Mouse (Mus musculus) heart, postnatal 25 days (tissue): ENCODE measurements around the gene Oosp1. TPM values are rescaled to one million over a fixed set of nuclear protein-coding genes. Genes with fewer than 3 reads are reported as not detected.

ENCODE experiments used
- DNase-seq: peaks from one replicate; pipeline ENCODE4 v3.0.0; 2022; ENCODE audit warnings: low spot score
- intact Hi-C: fragments of 180-260 bp; cut with DNase I; formaldehyde crosslinking; loops from one replicate; pipeline ENCODE4 v1.15.1; 2025
- total RNA-seq, 2 experiments: library from RNA; stranded (reverse); gene quantifications; 2 replicates each; pipeline ENCODE4 v1.2.3; 2021

Gene Oosp1
- total RNA-seq: not detected

DNA sequence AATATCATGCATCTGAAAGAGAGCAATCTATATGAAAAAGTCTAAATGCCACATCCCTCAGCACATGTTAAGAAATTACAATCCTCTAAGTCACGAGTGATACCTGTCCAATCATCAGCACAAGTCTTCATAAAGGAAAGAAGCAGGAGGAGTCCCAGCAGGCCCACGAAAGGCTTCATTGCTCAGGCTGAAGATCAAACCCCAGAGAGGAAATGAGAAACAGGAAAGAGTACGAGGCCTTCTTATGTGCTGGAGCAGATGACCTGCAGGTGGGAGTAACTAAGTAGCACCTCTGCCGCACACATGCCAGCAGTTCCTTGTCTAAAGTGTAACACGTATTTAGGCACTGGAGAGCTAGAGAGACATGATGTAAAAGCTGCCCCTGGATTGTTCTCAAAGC lies at the start of gene Oosp1:
TSS of gene Oosp1 (minus strand) at position 312 of the 400 bp plus-strand sequence.
- DNase-seq: no peak
- intact Hi-C loops: no loop called here

DNA sequence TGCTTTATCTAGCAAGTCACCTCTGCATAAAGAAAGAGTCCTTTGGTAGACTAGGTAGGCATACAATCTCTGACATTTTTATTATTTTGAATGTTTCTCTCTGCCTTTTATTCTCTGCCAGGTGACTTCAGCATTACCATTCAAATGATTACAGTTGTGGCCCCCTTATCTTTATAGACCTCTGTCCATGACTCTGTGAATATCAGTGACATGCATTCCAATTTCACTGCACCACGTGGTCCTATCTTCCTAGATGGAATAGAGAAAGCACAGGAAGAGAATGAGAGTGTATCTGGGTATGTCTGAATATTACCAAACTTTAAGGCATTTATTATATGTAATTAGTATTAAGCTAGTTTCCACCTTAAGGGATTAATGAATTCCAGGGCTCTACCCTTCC lies 45.5 kb upstream of the Oosp1 start:
- intact Hi-C loops: no loop called here
- DNase-seq: no peak

DNA sequence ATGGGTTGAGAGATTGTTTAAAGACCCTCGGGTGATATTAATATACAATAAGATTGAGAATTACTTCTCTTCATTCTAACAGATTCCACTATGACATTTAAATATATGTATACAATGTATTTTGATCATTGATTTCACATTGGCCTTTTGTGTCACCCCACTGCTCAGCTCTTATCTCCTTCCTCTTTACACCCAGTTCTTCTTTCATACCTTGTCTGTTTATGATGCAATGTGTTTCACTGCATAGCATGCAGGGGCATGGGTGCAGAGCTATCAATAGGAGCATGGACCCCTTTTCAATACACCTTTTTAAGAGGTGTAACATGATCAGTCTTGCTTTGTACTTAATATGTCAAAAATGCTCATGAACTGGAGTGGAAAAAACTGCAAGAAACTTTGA lies 39.3 kb upstream of the Oosp1 start:
- intact Hi-C loops: no loop called here

DNA sequence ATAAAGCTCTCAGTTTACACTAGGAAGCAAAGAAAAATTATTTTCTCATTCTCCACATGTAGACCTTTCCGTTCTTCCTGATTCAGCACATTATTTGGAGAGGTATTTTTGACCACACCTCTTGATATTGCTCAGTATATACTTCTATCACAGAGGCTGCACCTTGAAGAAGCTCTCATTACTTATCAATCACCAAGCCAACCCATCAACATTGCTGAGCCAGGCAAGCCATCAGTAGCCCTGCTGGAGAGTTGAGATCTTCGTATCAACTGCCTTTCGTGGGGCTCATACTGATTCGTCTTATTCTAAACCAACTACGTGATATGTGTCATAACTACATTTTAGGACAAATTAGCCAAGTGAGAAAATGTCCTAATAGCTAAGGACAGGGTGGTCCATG lies 36.4 kb upstream of the Oosp1 start:
- intact Hi-C loops: no loop called here

More for the DNA sequence above, 39.3 kb upstream of the Oosp1 start:
- no peak for DNase-seq

DNA sequence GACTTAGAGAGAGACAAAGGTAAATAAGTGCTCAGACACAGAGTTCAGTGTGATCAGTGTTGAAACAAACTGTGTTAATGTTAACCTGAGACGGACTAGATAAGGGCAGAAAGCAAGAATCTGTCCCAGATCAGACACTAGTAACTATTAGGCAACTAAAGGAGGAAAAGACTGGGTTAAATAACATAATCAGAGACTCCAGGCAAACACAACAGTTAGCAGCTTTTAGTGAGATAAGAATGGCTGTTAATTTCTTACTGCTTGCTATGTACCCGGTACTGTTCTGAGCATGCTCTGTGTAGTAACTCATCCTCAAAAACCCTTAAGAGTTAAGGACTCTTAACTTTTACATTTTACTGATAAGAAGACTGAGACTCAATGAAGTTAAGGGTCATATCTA lies 35.0 kb upstream of the Oosp1 start:
- intact Hi-C loops: no loop called here
- DNase-seq: no peak

More for the DNA sequence above, 36.4 kb upstream of the Oosp1 start:
- no peak for DNase-seq

DNA sequence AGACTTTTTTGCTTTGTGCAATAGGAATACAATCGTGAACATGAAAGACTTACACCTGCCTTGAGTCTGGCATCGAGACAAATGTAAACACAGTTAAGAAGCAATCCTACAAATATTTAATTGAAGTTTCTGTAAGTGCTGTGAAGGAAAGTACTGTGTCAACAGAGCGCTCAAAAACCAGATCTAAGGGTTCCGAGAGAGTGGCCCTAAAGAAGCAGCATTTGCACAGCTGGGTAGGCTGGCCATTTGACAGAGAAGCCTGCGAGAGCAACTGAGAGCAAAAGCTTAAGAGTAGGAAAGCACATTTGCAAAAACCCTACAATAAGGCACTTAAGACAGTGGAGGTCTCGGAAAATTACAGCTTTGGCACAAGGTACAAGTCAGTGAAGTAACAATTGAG lies 33.3 kb upstream of the Oosp1 start:
- DNase-seq: no peak
- intact Hi-C loops: no loop called here

DNA sequence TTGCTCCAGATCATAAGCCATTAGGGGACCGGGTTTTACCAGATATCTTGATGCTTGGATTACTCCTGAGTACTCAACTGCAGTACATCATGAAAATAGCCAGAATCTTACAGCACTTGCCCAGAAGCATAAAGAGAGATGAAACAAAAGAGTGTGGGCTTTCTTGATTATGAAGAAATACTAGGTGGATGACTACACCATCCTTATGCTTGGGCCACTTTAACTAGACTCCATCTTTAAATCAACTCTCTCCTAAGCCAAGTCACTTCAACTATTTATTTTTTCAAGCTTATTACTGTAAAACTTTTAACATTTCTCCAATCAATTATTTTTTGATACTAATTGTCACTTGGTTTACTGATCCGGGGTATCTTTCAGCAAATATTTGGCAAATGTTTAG lies 32.9 kb upstream of the Oosp1 start:
- DNase-seq: no peak
- intact Hi-C loops: no loop called here

DNA sequence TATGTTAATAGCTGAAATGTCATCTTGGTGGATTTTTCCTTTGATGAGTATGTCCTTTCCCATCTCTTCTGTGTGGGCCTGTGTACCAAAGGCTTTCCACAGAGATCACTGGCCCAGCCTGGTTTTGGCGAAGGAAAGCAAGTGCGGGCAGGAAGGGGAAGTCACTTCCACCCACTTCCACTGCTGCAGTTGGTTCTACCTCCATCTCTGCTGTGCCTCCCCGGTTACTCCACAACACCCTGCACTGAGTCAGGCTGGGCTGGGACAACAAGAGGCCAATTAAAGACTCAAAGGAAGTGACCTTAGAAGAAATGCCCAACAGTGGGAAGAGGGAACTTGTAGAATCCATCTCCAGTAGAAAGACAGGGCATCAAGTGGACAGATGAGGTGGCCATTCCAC lies 29.1 kb upstream of the Oosp1 start:
- intact Hi-C loops: no loop called here
- no peak for DNase-seq

DNA sequence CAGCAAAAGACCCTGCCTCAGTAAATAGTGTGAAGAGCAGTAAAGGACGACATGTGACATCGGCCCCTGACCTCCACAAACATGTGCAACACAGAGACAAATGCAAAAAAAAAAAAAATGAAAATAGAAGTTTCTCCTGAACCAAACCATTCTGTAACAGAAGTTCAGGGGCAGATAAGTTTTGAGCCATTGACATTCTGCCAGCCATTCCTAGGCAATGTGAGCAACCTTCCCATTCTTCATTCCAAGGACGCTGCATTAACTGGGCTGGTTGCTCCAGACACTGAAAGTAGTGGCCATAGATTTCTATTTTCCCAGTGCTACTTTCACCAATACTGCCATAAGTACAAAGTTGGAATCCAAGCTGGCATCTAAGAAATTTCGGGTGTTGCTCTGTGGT lies 21.5 kb upstream of the Oosp1 start:
- DNase-seq: no peak
- intact Hi-C loops: no loop called here

DNA sequence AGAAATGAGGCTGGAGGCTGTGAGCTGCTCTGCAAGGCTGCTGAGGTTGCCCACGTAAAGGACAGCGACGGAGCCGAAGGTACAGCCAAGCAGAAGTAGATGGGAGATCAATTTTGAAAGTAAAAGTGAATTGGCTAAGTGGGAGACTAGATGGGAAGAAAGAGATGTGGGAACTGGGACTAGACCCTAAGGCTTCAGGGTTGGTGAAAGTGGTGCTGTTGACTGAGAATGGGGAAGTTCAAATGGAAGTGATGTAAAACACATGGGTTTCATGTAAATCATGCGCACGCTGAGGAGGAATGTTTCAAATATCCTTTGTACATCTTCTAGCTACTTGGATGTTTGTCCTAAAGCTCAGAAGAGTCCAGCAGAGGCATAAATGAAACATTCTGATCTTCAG lies 7.4 kb upstream of the Oosp1 start:
- intact Hi-C loops: no loop called here
- no peak for DNase-seq

DNA sequence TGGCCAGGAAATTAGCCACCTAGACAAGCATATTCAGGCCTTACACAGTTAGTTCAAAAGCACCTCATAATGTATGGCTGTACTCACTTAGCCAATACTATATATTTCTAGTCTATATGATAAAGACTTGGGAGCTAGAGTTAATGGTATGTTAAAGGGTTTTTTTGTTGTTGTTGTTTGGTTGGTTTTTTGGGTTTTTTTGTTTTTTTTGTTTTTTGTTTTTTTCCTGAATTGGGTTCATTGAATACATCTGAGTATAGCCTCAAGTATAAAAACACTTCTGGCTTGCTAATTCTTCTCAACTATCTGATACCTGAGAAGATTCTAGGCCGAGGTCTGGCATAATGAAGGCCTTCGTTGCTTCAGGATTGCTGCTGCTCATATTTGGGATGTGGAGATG lies 5.8 kb upstream of the Oosp1 start, which contains the start of gene Oosp3:
TSS of gene Oosp3 (plus strand) at position 301 of the 400 bp plus-strand sequence.
- intact Hi-C loops: no loop called here
- DNase-seq: no peak

DNA sequence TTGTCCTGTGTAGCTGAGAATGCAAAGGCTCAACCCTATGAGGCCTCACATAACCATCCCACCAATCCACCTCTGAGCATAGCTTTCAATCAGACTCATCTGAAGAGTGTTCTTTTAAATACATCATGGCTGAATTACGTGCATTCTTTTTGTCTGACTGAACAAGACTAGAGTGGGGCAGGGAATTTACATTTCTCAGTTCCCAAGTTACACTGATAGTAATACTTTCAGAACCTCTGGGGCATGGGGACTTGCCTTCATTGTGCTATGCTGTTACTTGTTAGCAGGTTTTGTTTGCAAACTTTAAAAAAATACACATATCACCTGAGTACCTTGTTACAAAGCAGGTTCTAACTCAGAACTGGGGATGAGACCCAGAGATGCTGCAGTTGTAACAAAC lies 504 bp upstream of the Oosp1 start:
- intact Hi-C loops: no loop called here
- no peak for DNase-seq

DNA sequence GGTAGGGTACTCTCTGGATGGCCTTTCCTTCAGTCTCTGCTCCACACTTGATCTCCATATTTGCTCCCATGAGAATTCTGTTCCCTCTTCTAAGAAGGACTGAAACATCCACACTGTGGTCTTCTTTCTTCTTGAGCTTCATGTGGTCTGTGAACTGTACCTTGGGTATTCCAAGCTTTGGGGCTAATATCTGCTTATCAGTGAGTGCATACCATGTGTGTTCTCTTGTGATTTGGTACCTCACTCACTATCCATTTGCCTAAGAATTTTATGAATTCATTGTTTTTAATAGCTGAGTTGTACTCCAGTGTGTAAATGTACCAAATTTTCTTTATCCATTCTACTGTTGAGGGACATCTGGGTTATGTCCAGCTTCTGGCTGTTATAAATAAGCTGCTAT lies 29.4 kb downstream of the Oosp1 start:
- no peak for DNase-seq
- intact Hi-C loops: no loop called here

DNA sequence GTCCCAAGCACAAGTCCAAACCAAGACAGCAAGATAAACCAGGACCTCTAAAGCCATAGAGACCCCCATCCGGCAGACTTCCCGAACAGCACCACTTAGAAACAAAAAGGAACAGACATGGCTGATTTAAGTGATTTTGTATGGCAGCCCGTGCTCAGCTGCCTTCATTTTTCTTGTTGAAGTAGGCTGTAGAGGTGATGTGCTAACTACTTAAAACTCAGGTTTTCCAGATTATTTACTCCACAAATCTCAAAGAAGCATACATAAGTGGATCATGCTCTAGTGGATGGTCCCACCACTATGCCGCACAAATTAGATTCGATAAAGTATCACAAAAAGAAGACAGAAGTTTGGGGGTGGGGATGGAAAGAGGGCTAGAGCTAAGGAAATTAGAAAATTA lies 30.5 kb downstream of the Oosp1 start, which contains the start of gene Oosp2:
TSS of gene Oosp2 (minus strand) at position 101 of the 400 bp plus-strand sequence.
- intact Hi-C loops: no loop called here
- DNase-seq: no peak

DNA sequence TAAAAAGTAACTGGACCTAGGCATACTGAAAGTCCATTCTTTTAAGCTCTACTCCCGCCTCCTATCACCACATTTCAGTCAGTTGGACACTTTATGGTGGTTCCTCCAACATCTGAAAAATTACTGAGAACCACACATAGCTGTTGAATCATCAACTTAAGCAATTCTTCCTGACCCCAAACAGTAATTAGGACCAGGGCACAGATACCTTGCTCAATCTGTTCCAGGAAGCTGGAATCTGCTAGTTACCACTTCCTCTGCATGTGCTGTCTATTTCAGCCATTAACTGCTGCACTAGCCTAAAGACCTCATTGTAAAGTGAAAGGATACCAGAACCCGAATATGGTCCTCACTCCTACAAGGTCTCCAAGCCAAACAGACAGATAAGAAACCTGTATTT lies 31.8 kb downstream of the Oosp1 start:
- intact Hi-C loops: no loop called here

DNA sequence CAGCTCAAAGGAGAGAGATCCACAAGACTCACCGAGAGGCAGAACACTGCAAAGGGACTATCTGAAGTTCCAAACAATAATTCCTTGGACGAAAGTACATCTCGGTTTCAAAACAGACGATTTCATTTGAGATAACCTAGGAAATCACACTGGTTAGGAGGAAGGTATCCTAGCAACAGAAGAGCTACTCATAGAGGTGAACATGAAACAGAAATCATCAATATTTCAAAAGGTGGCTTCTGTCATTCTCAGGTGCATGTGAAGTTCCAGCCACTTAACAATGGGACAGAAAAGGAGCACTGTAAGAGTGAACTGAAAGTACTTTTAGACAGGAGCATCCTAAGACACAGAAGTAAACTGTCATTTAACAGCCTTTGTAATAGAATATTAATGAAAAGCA lies 41.4 kb downstream of the Oosp1 start:
- intact Hi-C loops: no loop called here
- no peak for DNase-seq

More for the DNA sequence above, 31.8 kb downstream of the Oosp1 start:
- no peak for DNase-seq

DNA sequence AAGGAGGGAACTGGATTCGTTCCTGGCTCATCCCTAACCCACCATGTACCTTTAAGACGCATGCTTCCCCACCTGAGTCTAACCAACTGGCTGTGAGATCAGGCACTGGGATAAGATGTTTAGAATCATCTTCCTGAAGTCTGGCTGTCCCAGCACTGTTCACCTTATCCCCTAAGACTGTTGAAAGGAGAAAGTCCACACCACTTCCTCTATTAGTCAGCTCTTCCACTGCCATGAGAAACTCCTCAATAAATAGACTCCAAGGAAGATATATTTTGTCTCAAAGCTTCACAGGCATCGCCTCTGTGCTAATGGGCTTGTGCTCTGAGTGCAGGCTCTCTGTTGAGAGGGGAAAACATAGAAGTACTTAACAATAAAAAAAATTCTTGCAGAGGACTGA lies 44.8 kb downstream of the Oosp1 start:
- intact Hi-C loops: no loop called here
- DNase-seq: no peak

DNA sequence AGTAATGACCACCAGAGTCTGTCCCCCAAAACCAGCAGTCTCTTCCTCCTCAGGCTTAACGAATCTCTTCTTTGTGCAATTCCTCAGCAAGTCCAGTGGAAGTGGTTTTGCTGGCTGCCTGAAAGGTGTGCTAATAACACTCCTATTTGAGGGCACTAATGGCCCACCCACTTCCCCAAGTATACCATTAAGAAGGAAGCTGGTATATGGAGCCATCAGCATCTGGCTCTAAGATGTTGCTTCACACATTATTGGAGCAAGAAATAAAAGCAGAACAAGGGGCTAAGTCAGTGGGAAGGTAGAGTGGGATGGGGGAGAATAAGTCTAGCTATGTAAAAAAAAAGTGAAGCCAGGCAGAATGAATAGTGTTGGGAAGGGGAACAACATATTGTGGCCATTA lies 50.2 kb downstream of the Oosp1 start, which contains the start of gene Ms4a3:
TSS of gene Ms4a3 (minus strand) at position 120 of the 400 bp plus-strand sequence.
- no peak for DNase-seq
- intact Hi-C loops: no loop called here

DNA sequence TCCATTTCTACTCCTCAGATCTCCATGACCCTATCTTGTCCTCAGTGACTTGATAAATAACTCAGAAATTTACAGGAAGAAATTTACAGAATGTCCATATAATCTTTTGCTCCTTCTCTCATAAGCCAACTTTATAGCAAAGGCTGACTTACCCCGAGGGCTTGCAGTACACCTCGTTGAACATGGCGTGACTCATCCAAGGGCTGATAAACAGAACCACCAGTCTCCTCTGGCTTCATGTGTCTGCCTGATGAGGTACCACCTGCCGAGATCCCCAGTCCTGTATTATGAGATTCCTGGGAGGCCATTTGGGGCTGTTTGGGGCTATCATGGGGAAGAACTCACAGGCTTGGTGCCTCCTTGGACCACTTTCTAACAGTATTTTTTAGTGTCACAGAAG lies 51.9 kb downstream of the Oosp1 start:
- intact Hi-C loops: no loop called here
- no peak for DNase-seq

DNA sequence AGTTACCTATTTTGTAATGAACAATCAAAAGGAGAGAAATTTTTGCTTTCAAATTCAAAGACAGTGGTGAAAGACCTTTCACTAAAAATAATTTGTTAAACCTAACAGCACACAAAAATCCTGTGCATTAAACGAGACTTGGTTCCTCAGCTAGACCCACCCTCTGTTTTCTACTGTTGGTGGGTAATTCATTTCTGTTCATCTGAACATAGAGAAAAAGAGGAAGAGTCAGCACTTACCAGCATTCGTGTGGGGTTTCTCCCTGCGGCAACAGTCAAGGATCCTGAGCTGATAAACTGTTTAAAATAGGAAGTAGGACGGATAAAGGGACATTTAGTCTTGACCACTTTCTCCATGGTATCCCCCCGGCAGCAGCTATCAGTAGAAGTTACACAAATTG lies 55.4 kb downstream of the Oosp1 start:
- intact Hi-C loops: no loop called here
- DNase-seq: no peak

DNA sequence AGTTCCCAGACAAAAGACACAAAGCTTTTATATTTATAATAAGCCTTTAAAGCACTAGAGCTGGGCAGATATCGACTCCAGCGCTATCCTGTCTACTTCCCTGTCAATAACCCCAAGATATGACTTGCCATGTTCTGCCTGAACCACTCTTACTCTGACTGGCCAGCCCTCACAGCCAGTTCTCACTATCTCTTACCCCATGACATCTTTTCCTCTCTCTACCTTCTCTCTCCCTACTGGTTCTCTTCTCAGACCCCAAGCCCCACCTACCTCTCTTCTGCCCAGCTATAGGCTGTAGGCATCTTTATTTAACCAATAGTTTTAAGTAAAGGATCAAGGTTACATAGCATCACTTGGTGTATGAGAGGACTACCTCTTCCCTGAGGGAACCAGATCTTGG lies 56.6 kb downstream of the Oosp1 start:
- no peak for DNase-seq
- intact Hi-C loops: no loop called here

DNA sequence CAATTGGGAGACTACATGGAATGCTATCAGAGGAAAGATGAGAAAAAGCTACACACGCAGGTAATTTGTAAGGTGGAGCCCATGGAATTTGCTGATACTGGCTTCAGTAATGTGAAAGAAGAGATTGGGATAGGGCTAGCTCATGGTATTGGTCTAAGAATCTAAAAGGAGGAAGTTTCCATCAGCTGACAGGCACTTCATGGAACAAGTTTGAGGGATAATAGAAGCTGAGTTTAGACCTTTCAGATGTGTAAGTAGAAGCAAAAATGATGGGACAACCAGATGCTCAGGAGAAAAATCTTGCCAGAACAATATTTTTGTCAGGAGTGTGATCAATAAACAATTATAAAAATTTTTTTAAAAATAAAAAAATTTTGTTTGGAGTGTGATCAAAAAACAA lies 57.2 kb downstream of the Oosp1 start:
- intact Hi-C loops: no loop called here
- no peak for DNase-seq

DNA sequence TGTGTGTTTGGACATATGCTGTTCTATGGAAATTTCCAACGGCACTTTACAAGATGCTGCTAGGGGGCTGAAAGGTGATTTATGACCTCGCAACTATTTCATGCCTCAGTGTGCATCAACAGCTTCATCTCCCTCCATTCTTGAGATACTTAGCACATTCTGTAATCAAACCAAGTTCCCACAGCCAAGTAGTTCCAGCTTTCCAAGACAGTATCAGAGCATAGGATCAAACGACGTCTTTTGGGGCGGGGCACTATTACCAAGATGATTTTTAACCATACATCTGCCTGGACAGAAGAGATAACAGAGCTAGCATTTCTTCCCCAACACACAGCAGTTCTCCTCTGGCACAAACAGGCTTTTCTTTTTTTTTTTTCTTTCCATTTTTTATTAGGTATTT lies 65.7 kb downstream of the Oosp1 start:
- intact Hi-C loops: no loop called here

More for the DNA sequence above, 65.7 kb downstream of the Oosp1 start:
- DNase-seq: no peak
